Mouse (Mus musculus) midbrain, postnatal 0 days (tissue): ENCODE measurements around the gene Pcbp4. TPM values are rescaled to one million over a fixed set of nuclear protein-coding genes. Genes with fewer than 3 reads are reported as not detected.

Experiments
- ATAC-seq: fragments of 200-750 bp; cut with Nextera tagmentation; 2 replicates; pipeline ENCODE4 v1.8.0; 2017; ENCODE audit warnings: moderate number of reproducible peaks, mild to moderate bottlenecking, moderate TSS enrichment, moderate library complexity; ENCODE audit not compliant: low FRiP score
- DNase-seq: peaks from one replicate; pipeline ENCODE4 v3.0.0-alpha.2; 2015; ENCODE audit warnings: low spot score
- H3K27ac ChIP-seq: fragments of 300-500 bp; sonication (generic); 2 replicates; pipeline ENCODE4 v1.5.1; 2014; ENCODE audit warnings: low read depth, mild to moderate bottlenecking, low read length, mixed read lengths
- H3K27me3 ChIP-seq: fragments of 300-500 bp; sonication (generic); 2 replicates; pipeline ENCODE4 v1.6.1; 2014; ENCODE audit warnings: low read length, control low read depth, mixed read lengths; ENCODE audit not compliant: insufficient read depth
- H3K36me3 ChIP-seq: fragments of 300-500 bp; sonication (generic); 2 replicates; pipeline ENCODE4 v1.6.1; 2014; ENCODE audit warnings: low read length, control low read depth, mixed read lengths; ENCODE audit not compliant: insufficient read depth
- H3K4me1 ChIP-seq: fragments of 300-500 bp; sonication (generic); 2 replicates; pipeline ENCODE4 v1.6.1; 2014; ENCODE audit warnings: mild to moderate bottlenecking, control low read depth, antibody characterized with exemption, low read length, mixed read lengths; ENCODE audit not compliant: insufficient read depth
- H3K4me2 ChIP-seq: fragments of 300-500 bp; sonication (generic); 2 replicates; pipeline ENCODE4 v1.6.1; 2014; ENCODE audit warnings: low read depth, mild to moderate bottlenecking, low read length, mixed read lengths; ENCODE audit not compliant: poor library complexity, severe bottlenecking
- H3K4me3 ChIP-seq: fragments of 300-500 bp; sonication (generic); 2 replicates; pipeline ENCODE4 v1.5.1; 2014; ENCODE audit warnings: low read depth, mild to moderate bottlenecking, low read length, moderate library complexity
- H3K9ac ChIP-seq: fragments of 300-500 bp; sonication (generic); replicated peaks from 2 replicates; pipeline ENCODE4 v1.6.1; 2014; ENCODE audit warnings: mild to moderate bottlenecking, low read length, moderate library complexity, mixed read lengths; ENCODE audit not compliant: poor library complexity, severe bottlenecking
- H3K9me3 ChIP-seq: fragments of 300-500 bp; sonication (generic); 2 replicates; pipeline ENCODE4 v1.6.1; 2016; ENCODE audit warnings: low read length, control low read depth
- CTCF ChIP-seq: IDR thresholded peaks from 2 replicates; pipeline ENCODE4 v1.5.1; 2016; ENCODE audit warnings: antibody characterized with exemption, mild to moderate bottlenecking
- WGBS: fragments of 180-500 bp; shearing (Covaris S2); extraction: QIAGEN DNeasy Blood & Tissue Kit; methylation state at CpG from one replicate; pipeline ENCODE4 v1.1.7; 2014; 5-methylcytosine and 5-hydroxymethylcytosine counted together
- polyA plus RNA-seq: library from polyadenylated mRNA; unstranded; fragments of >200 nt; fragmentation: Nextera tagmentation; extraction: Ambion mirVana; gene quantifications from 2 replicates; pipeline ENCODE4 v1.2.1, GENCODE M21; 2015
- total RNA-seq: library from RNA; depleted of rRNA; stranded (reverse); fragments of >200 nt; gene quantifications from 2 replicates; pipeline ENCODE4 v1.2.3, GENCODE M21; 2014

The Pcbp4 gene
- total and polyA plus RNA-seq, 2 experiments from 2014 or later, result 242 to 543 TPM

DNA sequence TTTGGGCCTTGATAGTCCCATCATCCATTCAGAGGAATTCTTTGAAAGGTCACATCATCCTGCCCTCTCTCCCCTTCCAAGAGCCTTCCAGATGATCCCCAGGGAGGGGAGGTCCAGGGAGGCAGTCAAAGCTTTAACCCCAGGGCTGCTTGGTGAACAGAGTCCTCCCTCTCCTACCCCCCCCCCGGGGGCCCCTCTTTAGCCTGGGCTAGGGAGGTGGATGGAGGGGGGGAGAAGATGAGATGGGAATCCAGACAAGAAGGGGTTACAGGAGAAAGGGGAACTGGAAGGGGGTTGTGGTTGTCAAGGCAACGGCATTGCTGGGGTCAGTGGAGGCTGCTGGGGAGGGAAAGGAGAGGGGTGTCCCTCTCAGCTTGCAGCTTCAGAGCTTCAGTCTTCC lies 32.5 kb upstream of the Pcbp4 start:
- Histone ChIP-seq H3K4me1 (peaks cover 23% of the 10 kb centered on the region), H3K27ac (no peak overlapping the region), H3K9ac (0 out of 2 replicates have a peak overlapping the region, but pooled peaks have one; percentile 33), H3K9me3 (no peaks in the 10 kb centered on the region), H3K27me3 (no peaks in the 10 kb centered on the region), H3K4me3 (no peak overlapping the region), H3K4me2 (peak overlapping the region; percentile 23; the same call in 1 of the 2 replicates), H3K36me3 (no peaks in the 10 kb centered on the region)
- DNase-seq (no peak), ATAC-seq (no peak)
- no peak for TF ChIP-seq CTCF
- 0% methylated on average over 2 of the region's 2 CpGs for WGBS

DNA sequence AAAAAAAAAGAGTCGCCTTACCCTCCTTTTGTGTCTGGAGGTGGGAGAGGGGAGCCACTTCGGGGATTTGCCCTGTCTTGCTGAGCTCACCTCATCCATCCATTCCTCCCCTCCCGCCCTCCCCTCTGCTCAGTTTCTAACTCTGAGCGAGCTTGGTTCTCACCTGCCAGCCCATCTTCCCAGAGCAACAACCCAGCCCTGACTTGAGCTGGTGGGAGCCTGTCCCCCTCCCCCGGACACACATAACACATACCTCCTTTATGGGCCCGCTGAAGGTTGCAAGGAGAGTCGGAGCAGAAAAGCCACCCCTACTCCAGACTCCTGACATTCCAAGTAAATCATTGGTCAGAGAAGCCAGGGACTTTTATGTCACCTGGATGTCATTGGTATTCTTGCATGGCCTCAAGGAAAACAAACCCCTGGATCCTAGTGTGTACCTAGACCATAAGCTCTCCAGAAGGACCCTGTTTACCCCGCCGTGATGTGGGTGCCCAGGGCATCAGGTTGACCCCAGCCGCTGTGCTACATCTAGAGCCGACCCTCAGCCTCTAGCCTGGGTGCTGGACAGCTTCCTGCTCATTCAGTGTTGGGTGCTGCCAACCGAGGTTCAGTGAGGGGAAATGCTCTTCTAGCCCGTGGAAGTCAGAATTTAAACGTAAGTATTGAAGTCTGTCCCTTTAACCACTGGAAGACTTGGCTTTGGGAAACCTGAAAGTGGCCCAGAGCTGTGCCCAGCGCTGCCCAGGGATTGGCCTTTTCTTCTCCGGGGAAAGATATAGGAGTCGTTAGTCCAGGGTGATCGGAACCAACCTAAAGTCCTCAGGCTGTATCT lies 31.8 kb upstream of the Pcbp4 start:
- Histone ChIP-seq H3K4me2 (peak overlapping the region; percentile 23), H3K36me3 (no peaks in the 10 kb centered on the region), H3K4me3 (no peak overlapping the region), H3K27me3 (no peaks in the 10 kb centered on the region), H3K27ac (no peak overlapping the region), H3K9ac (0 out of 2 replicates have a peak overlapping the region, but pooled peaks have one; percentile 33), H3K9me3 (no peaks in the 10 kb centered on the region), H3K4me1 (peaks cover 23% of the 10 kb centered on the region)
- 0 out of 2 replicates have a peak, but pooled peaks have one; percentile 61 for ATAC-seq
- DNase-seq, result no peak
- no peak for TF ChIP-seq CTCF
- WGBS, result 8% methylated on average over 17 of the region's 18 CpGs

DNA sequence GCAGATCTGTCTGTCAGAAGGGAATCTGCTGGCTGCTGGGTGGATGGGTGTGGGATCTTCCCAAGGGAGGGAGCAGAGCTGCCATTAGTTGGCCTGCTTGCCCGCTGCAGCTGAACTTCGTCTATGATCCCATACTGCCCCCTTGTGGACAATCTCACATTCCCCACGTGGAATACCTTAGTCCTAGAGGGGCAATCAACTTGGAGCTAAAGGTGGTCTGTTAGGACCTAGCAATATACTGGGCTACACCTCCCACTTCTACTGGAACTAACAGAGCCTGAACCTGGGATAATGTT lies 31.3 kb upstream of the Pcbp4 start:
- H3K4me3 ChIP-seq, result no peak overlapping the region
- peaks cover 23% of the 10 kb centered on the region for H3K4me1 ChIP-seq
- H3K27ac ChIP-seq, result no peak overlapping the region
- no peaks in the 10 kb centered on the region for H3K27me3 ChIP-seq
- H3K9me3 ChIP-seq, result no peaks in the 10 kb centered on the region
- peak; percentile 97 for TF ChIP-seq CTCF
- H3K4me2 ChIP-seq, result peak overlapping the region; percentile 23
- no peaks in the 10 kb centered on the region for H3K36me3 ChIP-seq
- DNase-seq, result peak; percentile 93
- H3K9ac ChIP-seq, result no peak overlapping the region
- WGBS, result 0% methylated on average over 3 of the region's 3 CpGs
- ATAC-seq, result peak; percentile 75

DNA sequence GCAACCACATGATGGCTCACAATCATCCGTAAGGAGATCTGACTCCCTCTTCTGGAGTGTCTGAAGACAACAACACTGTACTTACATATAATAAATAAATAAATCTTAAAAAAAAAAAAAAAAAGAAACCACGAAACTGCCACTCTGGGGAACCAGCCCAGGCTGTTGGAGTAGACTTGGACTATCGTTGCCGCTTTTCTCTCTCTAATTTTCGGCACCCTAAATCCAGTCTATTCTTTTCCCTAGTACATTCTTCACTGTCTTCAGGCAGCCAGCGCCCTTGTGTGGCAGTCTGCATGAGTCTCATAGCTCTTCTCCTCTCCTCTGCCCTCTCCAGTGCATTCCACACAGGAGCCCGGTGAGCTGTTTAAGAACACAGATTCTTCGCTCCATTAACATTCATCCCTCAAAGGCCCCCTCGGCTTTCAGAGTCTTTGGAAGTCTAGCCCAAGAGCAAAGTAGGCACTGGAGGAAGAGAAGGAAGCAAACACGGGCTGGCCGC lies 24.3 kb upstream of the Pcbp4 start:
- no peaks in the 10 kb centered on the region for H3K9me3 ChIP-seq
- ATAC-seq, result peak; percentile 72
- no peaks in the 10 kb centered on the region for H3K4me1 ChIP-seq

DNA sequence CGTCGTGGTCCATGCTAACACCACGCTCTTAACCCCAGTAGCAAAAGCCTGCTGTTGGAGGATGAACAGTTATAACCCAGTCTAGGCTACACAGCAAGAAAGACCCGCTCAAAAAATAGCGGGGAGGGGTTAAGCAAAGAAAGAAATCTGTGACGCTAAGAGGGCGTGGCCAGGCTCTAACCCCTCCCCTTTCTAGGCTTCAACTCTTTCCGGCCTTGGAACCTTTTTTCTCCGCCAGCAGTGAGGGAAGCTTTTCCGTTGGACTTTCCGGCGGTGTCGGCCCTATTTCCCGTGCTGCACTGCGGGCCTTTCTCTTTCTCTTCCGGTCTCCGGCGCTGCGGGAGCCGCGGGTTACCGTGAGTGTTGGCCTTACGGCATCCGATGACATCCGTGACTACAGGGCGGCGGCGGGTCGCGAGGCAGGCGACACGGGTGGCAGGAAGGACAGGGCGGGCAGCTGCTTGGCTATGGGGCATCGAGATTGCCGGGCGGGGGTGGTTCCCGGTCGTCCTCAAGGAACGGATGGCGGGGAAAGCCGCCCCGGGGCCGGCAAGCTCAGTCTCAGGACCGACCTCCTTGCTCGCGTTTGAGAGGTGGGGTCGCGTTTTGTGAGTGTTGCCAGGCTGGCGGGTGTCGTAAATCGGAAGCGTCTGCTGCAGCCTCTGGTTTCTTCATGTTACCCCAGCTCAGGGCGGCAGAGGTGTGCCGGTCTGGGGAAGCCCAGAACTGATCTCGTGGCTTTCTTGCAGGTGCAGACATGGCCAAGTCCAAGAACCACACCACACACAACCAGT lies 23.7 kb upstream of the Pcbp4 start, which contains the start of gene Rpl29:
TSS of gene Rpl29 (plus strand) at position 234 of the 794 bp plus-strand sequence.
- Histone ChIP-seq H3K4me2 (peak within 1 kb of the TSS; percentile 84), H3K27me3 (no peaks in the 10 kb centered on the region), H3K27ac (peak within 1 kb of the TSS; percentile 95), H3K9me3 (no peaks in the 10 kb centered on the region), H3K4me3 (peak within 1 kb of the TSS; percentile 64), H3K4me1 (no peaks in the 10 kb centered on the region), H3K36me3 (peaks cover 23% of the 10 kb centered on the region), H3K9ac (peak within 1 kb of the TSS; percentile 93)
- DNase-seq, result peak; percentile 98
- peak; percentile 92 for ATAC-seq
- TF ChIP-seq CTCF, result no peak
- under 1% methylated on average over 55 of the region's 55 CpGs for WGBS

More for the DNA sequence above, 24.3 kb upstream of the Pcbp4 start:
- Histone ChIP-seq H3K4me2 (peak overlapping the region; percentile 68), H3K36me3 (peaks cover 20% of the 10 kb centered on the region), H3K9ac (peak overlapping the region; percentile 59), H3K27ac (peak overlapping the region; percentile 95), H3K4me3 (peak overlapping the region; percentile 64), H3K27me3 (no peaks in the 10 kb centered on the region)
- TF ChIP-seq CTCF, result peak; percentile 32
- 5% methylated on average over 11 of the region's 11 CpGs for WGBS
- peak; percentile 54 for DNase-seq

DNA sequence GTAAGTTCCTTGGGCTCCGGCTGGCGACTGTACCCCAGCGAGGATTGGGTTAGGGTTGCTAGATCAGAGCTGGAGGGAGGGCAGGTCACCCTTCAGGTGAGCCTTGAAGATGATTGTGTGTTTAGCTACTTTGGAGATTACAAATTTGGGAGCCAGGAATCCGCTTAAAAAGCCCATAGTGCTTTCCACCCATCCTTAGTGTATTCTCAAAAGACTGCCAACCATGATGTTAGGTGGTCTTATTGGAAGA lies 23.2 kb upstream of the Pcbp4 start:
- no peak for TF ChIP-seq CTCF
- peak overlapping the region; percentile 95 for H3K27ac ChIP-seq
- WGBS, result 1% methylated on average over 4 of the region's 4 CpGs
- no peaks in the 10 kb centered on the region for H3K9me3 ChIP-seq
- H3K9ac ChIP-seq, result peak overlapping the region; percentile 93
- H3K4me2 ChIP-seq, result peak overlapping the region; percentile 84
- peaks cover 23% of the 10 kb centered on the region for H3K36me3 ChIP-seq
- H3K4me3 ChIP-seq, result peak overlapping the region; percentile 64
- ATAC-seq, result no peak
- no peaks in the 10 kb centered on the region for H3K4me1 ChIP-seq
- H3K27me3 ChIP-seq, result no peaks in the 10 kb centered on the region
- no peak for DNase-seq
